Mouse (Mus musculus) spleen, postnatal 10 days (tissue): Measurements from ENCODE around the gene Zfp148.
A peak's percentile ranks its signal among the peaks of the same experiment; 100 is the strongest.

Experiments used
- DNase-seq, 2 experiments: peaks; one replicate each; pipeline ENCODE4 v3.0.0; 2021 to 2022; ENCODE audit warnings: low spot score in 2 of 2

Gene Zfp148

DNA sequence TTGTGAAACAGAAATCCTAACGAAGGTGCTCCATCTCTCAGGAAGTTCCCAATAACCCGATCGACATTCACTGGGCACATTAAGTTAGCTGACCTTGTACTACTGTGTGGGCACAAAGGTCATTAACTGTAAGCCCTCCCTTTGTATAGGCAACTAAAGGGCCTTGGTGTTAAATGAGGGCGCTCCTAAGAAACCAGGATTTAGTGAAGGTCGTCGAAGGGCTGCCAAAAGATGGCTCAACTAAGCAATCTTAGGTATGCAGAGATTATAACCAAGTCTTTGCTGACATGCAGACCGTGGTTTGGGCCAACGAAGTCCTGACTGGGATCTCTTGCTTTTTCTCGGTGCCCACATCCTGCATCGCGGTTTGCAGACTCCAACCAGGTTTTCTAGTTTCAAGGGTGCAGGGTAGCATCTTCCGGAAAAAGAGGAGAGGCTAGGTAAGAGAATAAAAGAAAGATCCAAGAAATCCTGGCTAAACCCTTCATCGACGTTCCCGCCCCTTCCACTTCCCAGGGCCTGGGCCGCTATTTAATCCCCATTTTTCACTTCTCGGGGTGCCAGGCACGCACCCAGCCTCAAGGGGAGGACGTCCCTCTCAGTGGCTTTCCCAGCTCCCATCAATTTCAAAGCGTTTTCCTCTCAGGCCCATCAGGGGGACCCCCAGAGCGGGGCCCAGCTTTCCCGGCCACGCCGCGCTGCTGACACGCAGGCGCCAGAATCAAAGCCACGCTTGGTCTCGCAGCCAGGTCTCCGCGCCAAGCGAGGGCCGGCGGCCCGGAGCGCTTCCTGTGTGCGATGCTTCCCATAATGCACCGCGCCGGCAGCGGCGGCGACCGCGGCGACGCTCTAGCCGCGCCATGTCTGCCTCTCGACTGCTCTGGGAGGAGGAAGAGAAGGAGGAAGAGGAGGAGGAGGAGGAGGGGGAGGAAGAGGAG, at the start of gene Zfp148:
Gene Zfp148, plus strand, starts transcription at position 893 of the 938 bp plus-strand sequence.
- DNase-seq, result peak; percentile 89 to 95

DNA sequence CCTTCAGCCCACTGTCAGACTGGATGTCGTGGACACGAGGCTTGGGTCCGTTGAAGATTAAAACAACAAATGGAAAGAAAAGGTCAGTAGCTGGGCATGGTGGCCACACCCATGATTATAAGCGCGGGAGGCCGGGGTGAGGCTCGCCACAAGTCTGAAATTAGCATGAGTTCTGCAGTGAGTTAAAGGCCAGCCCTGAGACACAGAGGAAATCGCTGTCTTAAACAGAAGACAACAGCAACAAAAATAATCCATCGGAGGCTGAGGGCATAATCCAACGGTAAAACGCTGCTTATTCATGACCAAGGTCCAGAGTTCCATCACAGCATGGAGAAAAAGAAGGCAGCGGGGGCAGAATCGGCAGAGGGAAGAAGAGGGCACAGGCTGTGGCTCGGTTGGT, 47.6 kb upstream of the Zfp148 start:
- DNase-seq, result no peak

DNA sequence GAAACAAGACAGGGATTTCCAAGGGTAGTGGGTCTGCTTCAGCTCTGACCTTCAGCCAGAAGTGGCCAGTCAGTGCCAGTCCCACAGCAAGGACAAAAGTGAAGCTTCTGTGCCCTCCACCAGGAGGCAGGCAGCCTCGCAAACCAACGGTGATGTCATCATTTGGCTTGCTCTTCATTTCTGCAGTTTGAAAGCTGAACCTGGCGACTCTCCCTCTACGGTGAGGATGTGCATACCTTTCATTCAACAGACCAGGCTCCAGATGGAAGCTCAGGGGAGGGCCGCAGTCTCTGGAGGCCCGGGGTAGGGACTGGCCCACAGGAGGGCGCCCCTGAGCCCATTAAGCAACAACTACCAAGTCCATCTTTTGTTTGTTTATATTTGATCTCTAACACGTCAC, 43.5 kb upstream of the Zfp148 start:
- peak; percentile 19 to 66 for DNase-seq

DNA sequence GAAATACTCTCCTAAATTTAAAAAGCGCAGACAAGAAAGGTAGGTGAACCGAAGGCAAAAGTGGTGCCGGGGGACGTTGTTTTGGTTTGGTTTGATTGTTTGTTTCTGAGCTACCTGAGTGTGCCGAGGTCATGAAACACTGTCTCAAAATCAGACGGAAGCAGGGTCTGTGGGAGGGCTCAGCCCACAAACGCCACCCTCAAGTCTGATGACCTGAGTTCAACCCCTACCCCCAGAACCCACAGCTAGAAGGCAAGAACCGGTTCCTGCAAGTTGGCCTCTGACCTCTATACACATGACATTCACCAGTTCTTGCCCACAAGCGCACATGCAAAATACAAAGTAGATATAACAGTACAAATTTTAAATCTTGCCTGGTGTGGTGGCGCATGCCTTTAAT, 43.0 kb upstream of the Zfp148 start:
- DNase-seq, result no peak

- no peak for DNase-seq
These were observed 42.1 kb upstream of the Zfp148 start for GRCm38 (mm10) chr16:33338492-33338891.

DNA sequence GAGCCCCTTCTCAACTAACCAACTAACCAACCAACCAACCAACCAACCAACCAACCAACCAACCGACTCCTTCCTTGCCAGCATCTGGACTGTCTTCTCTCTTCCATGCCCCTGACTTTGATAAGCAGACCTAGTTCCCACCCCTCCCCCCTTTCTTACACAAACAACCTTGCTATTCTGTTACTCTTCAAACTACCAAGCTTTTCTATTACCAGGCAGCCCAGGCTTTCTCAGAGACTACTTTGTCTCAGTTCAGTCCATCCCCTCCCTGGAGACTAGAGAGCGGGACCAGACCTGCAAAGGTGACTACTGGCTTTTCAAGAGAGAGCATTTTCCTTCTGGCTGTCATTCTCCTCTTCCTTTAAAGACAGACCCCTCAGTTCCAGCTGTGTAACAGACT, 41.2 kb upstream of the Zfp148 start:
- DNase-seq, result no peak

DNA sequence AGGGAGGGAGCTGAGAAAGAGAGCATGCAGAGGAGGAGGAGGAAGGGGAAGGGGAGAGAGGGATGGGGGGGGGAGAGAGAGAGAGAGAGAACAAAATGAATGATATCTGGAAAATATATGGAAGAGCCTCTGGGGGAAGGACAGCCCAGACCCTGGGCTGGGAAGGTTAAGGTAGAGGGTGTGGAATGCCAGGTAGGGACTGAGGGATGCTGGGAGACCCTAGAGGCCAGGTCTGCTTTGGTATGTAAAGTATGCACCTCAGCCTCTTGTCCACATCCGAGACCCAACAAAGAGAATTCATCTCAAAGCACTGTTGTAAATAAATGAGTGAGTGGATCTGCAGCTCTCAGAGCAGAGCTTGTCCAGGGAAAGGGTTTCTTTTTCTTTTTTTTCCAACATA, 38.3 kb upstream of the Zfp148 start:
- no peak for DNase-seq

DNA sequence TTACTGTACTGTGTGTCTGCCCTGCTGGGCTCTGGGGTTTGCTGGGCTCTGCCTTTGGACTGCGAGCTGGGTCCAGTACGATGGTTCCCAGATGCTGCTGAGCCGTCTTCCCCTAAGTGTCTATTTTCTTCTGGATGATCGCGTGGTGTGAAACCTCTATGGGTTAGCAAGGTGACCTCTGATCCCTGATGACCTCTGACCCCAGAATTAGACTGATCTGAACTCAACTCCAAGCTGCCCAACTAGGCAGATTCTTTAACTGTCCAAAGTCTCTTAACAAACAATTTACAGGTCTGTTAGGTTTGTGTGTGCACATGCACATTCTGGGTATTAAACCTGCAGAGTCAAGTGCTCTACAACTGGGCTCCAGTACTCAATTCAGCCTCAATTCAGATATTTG, 37.5 kb upstream of the Zfp148 start:
- no peak for DNase-seq

- no peak for DNase-seq
These were observed 37.0 kb upstream of the Zfp148 start for GRCm38 (mm10) chr16:33343601-33344000.

- DNase-seq, result no peak
These were observed 36.3 kb upstream of the Zfp148 start for GRCm38 (mm10) chr16:33344379-33344778.

DNA sequence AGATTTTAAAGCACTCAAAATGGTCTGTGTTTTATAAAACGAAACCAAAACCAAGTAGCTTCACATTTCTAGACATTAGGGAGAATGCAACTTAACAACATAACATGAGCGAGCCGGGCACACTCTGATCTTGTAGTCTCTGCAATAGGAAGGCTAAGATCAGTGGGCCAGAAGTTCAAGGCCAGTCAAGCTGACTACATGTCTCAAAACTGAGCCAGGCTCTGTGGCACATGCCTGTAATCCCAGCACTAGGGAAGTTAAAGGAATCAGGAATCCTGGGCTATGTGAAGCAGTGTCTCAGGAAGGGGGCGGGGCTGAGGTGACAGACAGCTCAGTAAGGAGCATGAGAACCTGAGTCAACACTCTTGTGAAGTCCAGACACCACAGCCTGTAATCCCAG, 35.8 kb upstream of the Zfp148 start:
- DNase-seq, result no peak

- DNase-seq, result no peak
These were observed 34.3 kb upstream of the Zfp148 start for GRCm38 (mm10) chr16:33346376-33346775.

GRCm38 (mm10) chr16:33347134-33347533, 33.5 kb upstream of the Zfp148 start:
- no peak for DNase-seq

DNA sequence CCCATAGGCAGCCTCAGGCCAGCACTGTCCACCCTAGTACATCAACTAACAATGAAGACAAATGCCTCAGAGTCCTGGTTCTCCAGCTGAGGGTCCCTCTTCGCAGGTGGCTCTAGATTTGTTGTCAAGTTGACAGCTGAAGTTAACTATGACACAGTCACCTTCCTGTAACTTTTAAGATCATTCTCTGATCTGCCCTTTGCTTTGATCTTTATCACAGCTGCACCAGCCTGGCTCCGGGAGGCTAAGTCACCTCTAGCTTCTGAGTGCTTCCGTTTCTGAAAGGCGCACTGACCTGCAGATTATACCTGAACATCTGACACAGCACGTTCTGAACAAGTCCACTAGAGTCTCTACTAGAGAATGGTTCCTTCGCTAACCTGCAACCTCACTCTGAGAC, 22.8 kb upstream of the Zfp148 start:
- DNase-seq, result no peak

GRCm38 (mm10) chr16:33365772-33366171, 14.9 kb upstream of the Zfp148 start:
- no peak for DNase-seq

DNA sequence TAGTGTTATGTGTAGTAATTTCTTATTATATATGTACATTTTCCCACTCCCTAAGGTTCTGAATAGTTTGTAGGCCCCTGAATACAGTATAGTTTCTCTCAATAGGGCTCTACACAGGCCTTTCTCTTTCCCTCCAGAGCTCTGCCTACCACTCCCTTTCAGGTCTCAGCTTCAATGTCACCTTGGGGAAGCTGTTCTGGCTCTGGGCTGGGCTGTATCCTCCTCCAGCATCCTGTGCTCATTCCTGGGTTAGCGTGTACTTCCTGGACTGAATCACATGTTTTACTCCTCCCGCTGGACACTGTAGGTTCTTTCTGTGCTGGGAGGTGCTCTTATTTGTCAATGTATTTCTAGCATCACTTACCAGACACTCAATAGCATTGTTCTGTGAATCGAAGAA, 12.0 kb upstream of the Zfp148 start:
- DNase-seq, result no peak

- no peak for DNase-seq
These were observed 9.8 kb upstream of the Zfp148 start for GRCm38 (mm10) chr16:33370836-33371235.

- no peak for DNase-seq
These were observed 8.0 kb upstream of the Zfp148 start for GRCm38 (mm10) chr16:33372611-33373010.

- DNase-seq, result no peak
These were observed 7.3 kb upstream of the Zfp148 start for GRCm38 (mm10) chr16:33373326-33373725.

DNA sequence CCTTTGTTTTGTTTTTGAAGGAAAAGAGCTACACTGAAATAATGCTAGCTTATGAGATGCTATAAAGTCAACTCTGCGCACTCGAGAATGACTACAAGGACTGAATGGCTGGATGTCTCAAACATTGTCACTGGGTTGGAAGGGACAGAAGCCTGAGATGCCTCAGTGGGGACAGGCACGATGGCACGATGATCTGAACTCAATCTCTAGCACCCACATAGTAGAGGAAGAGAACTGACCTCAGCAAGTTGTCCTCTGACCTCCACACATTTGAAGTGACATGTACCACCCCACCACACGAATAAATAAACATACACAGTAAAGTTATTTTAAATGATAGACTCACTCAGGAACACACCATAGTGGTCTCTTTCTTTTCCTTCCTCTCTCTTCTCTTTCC, 4.4 kb upstream of the Zfp148 start:
- no peak for DNase-seq

DNA sequence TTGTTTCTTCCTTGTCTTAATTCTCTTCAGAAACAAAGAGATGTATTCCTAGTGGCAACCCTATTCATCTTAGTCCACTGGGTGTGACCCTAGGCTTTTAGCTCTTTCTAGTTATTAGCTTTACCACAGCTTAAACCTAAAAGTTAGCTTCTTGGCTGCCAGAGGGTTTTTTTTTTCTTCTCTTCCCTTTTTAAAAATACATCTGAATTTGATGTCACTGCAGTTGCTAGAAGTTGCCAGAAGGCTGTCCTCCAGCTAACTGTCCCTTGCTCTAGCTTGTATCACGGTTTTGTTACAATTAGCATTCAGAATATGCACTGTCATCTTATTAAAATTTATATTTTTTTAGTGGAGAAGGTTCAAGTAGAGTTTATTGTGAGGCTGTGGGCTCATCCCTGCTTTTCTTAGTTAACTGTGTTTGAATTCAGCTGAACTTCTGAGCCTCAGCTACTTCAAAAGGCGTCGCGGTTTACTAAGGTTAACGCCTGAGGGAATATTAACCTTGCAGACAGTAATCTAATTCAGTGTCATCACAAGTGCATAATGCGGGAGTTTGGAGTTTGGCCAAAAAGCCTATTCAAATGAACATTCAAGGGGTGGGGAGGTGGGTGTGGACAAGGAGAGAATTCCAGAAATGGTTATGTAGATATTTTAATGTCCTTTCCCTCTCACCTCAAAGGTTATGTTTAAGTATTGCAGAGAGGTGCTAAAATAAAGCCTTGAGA, 1.3 kb upstream of the Zfp148 start:
- no peak for DNase-seq

DNA sequence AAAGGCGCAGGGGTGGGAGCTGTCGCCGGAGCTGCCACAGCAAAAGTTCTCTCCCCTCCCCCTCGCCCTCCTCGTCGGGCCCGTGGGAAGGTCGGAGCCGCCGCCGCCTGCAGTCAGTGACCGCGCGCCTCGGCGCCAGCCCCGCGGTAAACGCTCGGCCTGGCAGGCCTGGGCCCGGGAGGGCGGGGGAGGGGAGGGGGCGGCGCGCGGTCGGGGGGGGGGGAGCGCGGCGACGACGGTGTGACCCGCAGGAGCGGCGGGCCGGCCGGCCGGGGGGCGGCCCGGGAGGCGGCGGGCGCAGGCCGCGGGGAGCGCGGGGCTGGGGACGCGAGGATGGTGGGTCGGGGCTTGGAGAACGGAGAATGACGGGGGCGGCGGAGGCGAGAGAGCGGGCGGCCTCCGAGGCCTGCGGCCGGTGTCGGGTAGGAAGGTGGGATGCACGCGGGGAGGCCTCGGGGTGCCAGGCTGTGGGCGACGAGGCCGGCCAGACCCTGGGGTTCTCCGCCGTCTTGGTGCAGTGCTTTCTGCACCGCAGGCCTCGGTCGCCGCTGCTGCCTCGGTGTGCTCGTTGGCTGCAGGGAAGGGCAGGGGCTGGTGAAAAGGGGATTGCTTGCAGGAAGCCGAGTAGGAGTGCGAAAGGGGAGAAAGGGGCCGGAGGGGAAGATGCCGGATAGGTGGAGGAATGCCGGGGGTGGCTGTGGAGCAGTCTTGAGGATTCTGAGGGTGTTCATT, 412 bp downstream of the Zfp148 start:
- DNase-seq, result peak; percentile 64 to 68
